Mouse (Mus musculus): ENCODE results near the gene Ewsr1.

Ewsr1 gene

DNA sequence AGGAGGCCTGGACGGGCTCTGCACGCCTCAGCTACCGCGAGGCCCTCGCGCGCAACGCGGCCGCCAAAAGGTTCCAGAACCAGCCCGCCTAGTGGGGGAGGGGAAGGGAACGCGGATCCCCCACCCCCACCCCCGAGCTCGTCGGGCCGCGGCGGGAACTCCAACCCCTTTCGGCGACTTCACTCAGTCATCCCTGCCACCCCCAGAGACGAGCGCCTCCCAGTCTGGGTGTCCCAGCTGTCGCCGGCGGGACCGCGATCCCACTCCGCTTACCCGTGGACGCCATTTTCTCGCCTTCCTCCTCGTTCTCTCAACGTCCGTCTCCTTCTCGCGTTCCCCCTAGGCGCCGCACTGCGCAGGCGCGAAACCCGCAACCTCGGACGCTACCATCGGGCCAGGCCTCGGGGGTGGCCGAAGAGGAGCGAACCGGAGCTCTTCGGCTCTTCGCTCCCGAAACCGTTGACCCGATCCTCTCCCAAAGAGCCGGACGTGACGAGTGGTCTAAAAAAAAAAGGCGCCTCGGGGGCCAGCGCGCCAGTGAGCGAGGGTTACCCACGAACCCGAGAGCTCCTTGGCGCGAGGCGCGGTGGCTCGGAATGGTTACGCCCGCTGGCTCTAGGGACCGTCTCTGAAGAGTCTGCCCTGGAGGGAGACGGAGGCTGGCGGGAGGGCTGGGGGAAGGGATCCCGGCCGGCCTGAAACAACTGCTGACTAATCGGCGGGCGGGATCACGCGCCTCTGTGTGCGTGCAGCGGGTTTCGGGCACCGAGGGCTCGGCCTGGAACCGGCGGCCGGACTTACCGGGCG, at the start of gene Ewsr1, which contains the start of gene Rhbdd3:
Gene Ewsr1, minus strand, starts transcription at position 531 of the 807 bp plus-strand sequence.
Gene Rhbdd3, plus strand, starts transcription at position 191 of the 807 bp plus-strand sequence.
- CTCF ChIA-PET = interaction anchor here (0.6 to 2.7 kb wide), 13 partner anchors 10 to 199 kb away, joined by 3 to 29 read pairs (median 6); partner anchors contain the start of gene Gas2l1 (in 2 of the 4)

DNA sequence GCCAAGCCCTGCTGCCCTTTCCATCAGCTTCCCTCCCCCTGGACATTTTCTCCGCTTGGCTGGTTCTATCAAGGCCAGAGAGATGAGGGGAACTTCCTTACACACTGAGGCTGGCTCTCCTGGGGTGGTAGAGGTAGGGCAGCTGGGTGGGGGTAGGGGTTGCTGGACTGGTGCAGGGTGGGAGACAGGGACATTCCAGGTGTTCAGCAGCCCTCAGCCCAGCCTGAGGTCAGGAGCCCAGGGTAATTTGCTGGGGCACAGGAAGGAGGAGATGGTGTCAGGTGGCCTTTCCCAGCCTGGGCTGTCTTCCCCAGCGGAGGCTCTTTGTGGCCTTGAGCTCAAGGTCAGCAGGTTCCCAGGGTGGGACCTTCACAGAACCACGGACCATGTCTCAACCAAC, 46.5 kb upstream of the Ewsr1 start:
- CTCF ChIA-PET = interaction anchor here in 1 of 4 experiments (2.0 to 3.3 kb wide), 3 partner anchors 15 to 36 kb away, joined by 5 to 12 read pairs (median 12); no protein-coding TSS in a partner anchor

More for the DNA sequence above, at the start of gene Ewsr1, which contains the start of gene Rhbdd3:
- POLR2A ChIA-PET = interaction anchor here (0.6 to 11.9 kb wide), 165 partner anchors 7 to 1447 kb away, joined by 3 to 444 read pairs (median 4); partner anchors contain the start of genes Emid1 (in 3 of the 4), Gas2l1 (in 3 of the 4), Kremen1 (in 3 of the 4) and Rasl10a (in 3 of the 4)

DNA sequence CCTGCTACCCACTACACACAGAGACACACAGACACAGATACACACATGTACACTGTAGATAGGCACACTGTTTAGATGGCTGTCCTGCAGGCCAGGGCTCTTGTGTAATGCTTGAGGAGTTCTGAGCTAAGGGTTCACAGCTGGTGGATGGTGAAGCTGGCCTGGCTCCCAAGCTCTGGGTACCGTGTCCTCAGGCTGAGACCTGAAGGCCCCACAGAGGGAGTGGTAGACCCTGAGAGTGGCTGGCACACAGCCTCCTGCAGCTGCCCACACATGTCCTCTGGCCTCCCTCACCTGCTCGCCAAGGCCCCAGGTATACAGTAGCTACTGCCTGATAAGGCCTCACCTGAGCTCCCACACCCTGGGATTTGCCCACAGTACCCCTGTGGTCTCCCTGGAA, 42.9 kb upstream of the Ewsr1 start:
- ChIA-PET CTCF (interaction anchor here (0.7 to 4.4 kb wide), 8 partner anchors 18 to 39 kb away, joined by 3 to 18 read pairs (median 4); no protein-coding TSS in a partner anchor), POLR2A (interaction anchor here in 3 of 4 experiments (0.5 to 3.5 kb wide), 14 partner anchors 9 to 1542 kb away, joined by 3 to 15 read pairs (median 4); partner anchors contain the start of genes Emid1 (in 3 of the 3), Ewsr1 (in 1 of the 3) and Rhbdd3 (in 1 of the 3))

More for the DNA sequence above, 46.5 kb upstream of the Ewsr1 start:
- POLR2A ChIA-PET = interaction anchor here in 2 of 4 experiments (0.6 to 2.7 kb wide), 8 partner anchors 10 to 155 kb away, joined by 3 to 12 read pairs (median 4); partner anchors contain the start of genes Ewsr1 (in 1 of the 2) and Rhbdd3 (in 1 of the 2)

DNA sequence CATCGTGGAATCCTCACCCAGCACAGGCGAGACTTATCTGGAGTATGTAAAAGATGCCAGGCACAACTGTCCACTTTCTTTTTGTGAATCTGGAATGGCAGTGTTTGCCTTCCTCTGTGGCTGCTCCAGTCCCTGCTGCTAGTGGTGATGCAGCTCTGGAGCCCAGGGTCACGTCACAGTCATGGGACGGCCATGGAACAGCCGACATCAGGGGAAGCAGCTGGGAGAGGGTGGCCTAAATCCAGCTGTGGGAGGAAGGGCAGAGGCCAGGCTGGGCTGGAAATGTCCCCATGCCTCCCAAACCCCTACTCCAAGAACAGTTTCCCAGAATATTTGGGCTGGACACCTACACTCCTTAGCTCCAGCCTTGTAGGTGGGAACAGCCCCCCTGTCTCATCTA, 42.2 kb upstream of the Ewsr1 start:
- CTCF ChIA-PET = interaction anchor here in 3 of 4 experiments (0.7 to 4.4 kb wide), 5 partner anchors 20 to 40 kb away, joined by 4 to 18 read pairs (median 5); no protein-coding TSS in a partner anchor
- POLR2A ChIA-PET = interaction anchor here in 3 of 4 experiments (0.6 to 3.5 kb wide), 12 partner anchors 10 to 117 kb away, joined by 3 to 15 read pairs (median 4); partner anchors contain the start of genes Emid1 (in 2 of the 3), Ewsr1 (in 1 of the 3) and Rhbdd3 (in 1 of the 3)

DNA sequence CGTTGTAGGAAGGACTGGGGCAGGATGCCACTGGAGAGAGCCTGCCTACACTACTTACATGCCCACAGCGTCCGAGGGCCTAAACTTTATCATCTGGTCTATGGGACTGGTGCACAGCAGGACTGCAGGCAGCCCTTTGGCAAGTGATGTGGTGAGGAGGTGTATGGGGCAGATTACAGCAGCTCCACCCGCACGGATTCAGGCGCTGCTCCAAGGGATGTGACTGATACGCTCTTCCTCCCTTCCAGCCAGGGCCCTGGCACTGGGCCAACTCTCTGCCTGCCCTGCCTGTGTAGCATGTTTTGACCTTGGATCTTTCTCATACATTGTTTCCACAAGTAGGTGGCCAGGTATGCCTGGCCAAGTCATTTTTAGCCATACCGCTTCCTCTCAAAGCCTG, 41.6 kb upstream of the Ewsr1 start:
- CTCF ChIA-PET = interaction anchor here in 3 of 4 experiments (0.6 to 1.2 kb wide), 5 partner anchors 20 to 142 kb away, joined by 3 to 4 read pairs (median 3); no protein-coding TSS in a partner anchor
- POLR2A ChIA-PET = interaction anchor here (0.6 to 3.5 kb wide), 13 partner anchors 9 to 116 kb away, joined by 3 to 15 read pairs (median 5); partner anchors contain the start of genes Emid1 (in 2 of the 4), Ewsr1 (in 1 of the 4) and Rhbdd3 (in 1 of the 4)

DNA sequence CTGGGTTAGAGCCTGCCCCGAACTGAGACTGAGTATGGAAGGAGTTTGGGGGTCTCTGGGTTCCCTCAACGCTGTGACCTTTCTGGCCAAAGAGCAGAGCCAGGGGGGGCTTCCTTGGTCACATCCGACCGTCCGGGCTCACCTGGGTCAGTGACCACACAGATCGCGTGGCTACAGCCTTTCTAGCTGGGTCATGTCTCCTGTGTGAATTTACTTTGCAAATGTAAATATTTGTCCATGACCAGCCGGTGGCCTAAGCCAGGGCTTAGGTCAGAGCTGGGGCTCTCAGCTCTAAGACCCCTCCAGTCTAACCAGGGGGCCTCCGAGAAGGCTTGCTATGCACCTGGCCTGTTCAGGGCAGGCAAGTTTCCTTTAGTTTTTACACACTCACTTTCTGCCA, 40.3 kb upstream of the Ewsr1 start:
- POLR2A ChIA-PET = interaction anchor here (0.5 to 3.5 kb wide), 10 partner anchors 9 to 568 kb away, joined by 3 to 15 read pairs (median 5); partner anchors contain the start of genes Emid1 (in 2 of the 4), Ewsr1 (in 1 of the 4) and Rhbdd3 (in 1 of the 4)

DNA sequence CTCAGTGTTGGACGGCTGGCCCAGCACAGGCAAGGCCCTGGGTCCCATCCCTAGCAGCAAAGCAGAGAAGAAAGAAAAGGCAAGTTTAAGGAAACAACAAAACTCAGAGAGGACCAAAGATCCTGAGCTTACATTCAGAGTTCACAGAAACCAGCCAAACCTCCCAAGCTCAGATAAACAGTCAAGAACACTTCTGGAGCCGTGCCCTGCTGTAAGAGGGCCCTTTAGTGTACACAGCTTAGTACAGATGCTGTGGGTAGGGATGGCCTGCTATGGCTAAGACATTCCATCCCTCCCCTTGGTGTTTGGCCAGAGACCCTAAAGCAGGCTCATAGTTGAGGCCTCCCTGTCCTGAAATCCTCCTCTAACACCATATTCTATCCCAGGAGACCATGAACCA, 39.6 kb upstream of the Ewsr1 start:
- CTCF ChIA-PET = interaction anchor here in 2 of 4 experiments (0.9 to 1.1 kb wide), 3 partner anchors 24 to 43 kb away, joined by 3 to 4 read pairs (median 3); no protein-coding TSS in a partner anchor
- POLR2A ChIA-PET = interaction anchor here in 2 of 4 experiments (0.7 to 2.0 kb wide), 2 partner anchors 13 to 290 kb away, joined by 3 to 5 read pairs; partner anchors contain the start of gene Emid1 (in 1 of the 2)

More for the DNA sequence above, 40.3 kb upstream of the Ewsr1 start:
- CTCF ChIA-PET = interaction anchor here in 3 of 4 experiments (0.6 to 1.2 kb wide), 5 partner anchors 13 to 98 kb away, joined by 3 to 4 read pairs (median 3); partner anchors contain the start of gene Emid1 (in 1 of the 3)

DNA sequence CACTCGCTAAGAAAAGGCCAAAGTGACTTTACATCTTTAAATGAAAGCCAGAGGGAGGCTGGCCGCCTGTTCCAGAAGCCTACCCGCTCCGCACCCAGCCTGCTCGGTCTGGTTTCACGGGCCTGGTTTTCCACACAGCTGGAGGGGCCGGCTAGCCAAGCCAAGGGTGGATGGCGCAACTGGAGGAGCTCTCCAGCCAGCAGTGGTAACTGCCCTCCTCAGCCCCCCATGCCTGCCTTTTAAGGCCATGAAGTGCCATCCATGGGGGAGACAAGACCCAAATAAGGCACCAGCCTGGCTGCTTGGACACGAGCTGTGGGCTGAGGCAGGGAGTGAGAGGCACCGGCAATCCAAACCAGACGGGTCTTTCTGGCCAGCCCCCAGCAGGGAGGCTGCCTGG, 36.8 kb upstream of the Ewsr1 start:
- POLR2A ChIA-PET = interaction anchor here (0.6 to 2.2 kb wide), 8 partner anchors 10 to 591 kb away, joined by 3 to 10 read pairs (median 4); partner anchors contain the start of genes Ewsr1 (in 2 of the 4) and Rhbdd3 (in 2 of the 4)
- CTCF ChIA-PET = interaction anchor here (0.7 to 3.4 kb wide), 6 partner anchors 21 to 46 kb away, joined by 3 to 13 read pairs (median 3); no protein-coding TSS in a partner anchor

DNA sequence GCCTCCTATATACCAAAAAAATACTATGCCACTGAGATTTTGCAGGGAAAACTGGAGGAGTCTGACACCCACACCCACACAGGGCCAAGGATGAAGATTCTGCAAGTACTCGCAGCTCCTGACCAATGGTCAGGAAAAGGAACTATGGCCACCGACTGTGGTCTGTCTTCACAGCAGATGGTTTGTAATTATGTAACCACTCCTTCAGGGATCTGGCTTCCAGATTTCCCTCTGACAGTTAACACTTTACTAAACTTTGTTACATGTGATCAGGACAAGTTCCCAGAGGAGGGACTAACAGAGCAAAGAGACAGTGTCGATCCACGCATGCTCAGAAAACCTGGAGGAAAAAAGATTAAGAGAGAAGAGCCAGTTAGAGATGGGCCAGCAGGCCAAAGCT, 33.7 kb upstream of the Ewsr1 start:
- ChIA-PET CTCF (interaction anchor here in 3 of 4 experiments (0.7 to 5.0 kb wide), 3 partner anchors 17 to 18 kb away, joined by 3 to 41 read pairs (median 3); no protein-coding TSS in a partner anchor), POLR2A (interaction anchor here in 2 of 4 experiments (0.7 to 3.4 kb wide), 4 partner anchors 18 to 34 kb away, joined by 3 to 44 read pairs (median 9); partner anchors contain the start of genes Ewsr1 (in 2 of the 2) and Rhbdd3 (in 2 of the 2))

DNA sequence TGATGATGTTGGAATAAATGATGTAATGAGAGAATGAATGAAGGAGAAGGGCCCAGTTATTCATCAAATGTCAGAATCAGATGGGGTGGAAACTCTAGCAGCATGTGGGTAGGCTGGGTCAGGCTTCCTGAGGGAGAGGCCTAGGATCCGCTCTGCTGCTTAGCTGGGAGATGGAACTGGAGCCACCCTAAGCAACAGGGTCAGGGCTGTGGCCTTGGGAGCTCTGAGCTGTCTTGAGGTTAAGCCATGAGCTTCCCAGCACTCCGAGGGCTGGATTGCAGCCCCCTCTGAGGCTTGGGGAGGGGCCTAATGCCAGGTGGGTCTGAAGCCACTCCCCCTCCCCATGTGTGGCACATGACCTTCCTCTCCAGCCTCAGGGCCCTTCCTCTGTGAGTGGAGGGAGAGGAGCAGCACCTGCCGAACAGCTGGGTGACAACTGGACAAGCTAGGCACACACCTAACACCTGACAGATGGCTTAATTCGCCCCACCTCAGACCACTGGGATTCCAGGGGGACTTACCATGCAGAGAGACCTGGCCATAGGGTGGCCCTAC, 31.1 kb upstream of the Ewsr1 start:
- CTCF ChIA-PET = interaction anchor here (1.7 to 5.0 kb wide), 8 partner anchors 9 to 51 kb away, joined by 6 to 41 read pairs (median 10); no protein-coding TSS in a partner anchor
- POLR2A ChIA-PET = interaction anchor here (0.5 to 3.4 kb wide), 33 partner anchors 9 to 632 kb away, joined by 3 to 44 read pairs (median 3); partner anchors contain the start of genes Ewsr1 (in 4 of the 4), Rhbdd3 (in 4 of the 4), Urgcp (in 2 of the 4) and Ap1b1 (in 1 of the 4)

DNA sequence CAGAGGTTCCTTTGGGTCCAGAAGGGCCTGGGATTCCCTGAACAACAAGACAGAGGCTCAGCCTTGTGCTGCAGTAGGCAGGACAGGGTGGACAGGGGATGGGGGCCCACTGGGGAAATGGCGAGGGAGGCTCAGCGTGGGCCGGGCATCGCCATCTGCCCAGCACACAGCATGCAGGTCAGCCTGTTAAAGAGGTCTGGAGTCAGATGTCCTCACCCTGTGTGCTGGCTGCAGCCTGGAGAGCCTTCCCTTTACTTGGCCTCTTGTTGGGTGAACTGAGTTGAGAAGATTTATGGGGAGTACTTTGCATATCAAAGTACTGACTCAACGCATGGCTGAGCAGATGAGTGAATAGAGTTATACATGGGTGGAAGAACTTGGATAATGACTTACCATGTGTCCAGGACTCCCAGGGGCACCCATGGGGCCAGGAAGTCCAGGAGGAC, 30.0 kb upstream of the Ewsr1 start:
- POLR2A ChIA-PET = interaction anchor here in 2 of 4 experiments (1.5 to 3.4 kb wide), 4 partner anchors 11 to 30 kb away, joined by 5 to 44 read pairs (median 18); partner anchors contain the start of genes Ewsr1 (in 2 of the 2) and Rhbdd3 (in 2 of the 2)
- CTCF ChIA-PET = interaction anchor here in 1 of 4 experiments (2.3 to 5.0 kb wide), 3 partner anchors 14 to 32 kb away, joined by 7 to 41 read pairs (median 10); no protein-coding TSS in a partner anchor

DNA sequence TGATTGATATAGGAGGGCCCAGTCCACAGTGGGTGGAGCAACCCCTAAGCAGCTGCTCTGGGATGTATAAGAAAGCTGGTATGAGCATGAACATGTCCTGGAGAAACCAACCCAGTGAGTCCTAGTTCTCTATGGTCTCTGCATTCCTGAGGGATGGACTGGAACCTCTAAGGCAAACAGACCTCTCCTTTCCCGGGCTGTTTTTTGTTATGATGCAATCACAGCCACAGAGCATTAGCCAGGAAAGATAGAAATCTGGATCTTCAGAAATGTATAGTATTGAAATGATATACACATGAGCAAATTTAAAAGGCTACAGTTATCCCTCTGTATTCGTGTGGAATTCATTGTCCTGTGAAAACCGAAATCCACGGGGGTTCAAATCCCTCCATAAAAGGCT, 26.6 kb upstream of the Ewsr1 start:
- CTCF ChIA-PET = interaction anchor here in 3 of 4 experiments (0.6 to 2.7 kb wide), 3 partner anchors 10 to 210 kb away, joined by 4 to 11 read pairs (median 9); no protein-coding TSS in a partner anchor
- POLR2A ChIA-PET = interaction anchor here in 2 of 4 experiments (0.9 to 1.4 kb wide), 4 partner anchors 8 to 18 kb away, joined by 3 to 5 read pairs (median 3); no protein-coding TSS in a partner anchor

DNA sequence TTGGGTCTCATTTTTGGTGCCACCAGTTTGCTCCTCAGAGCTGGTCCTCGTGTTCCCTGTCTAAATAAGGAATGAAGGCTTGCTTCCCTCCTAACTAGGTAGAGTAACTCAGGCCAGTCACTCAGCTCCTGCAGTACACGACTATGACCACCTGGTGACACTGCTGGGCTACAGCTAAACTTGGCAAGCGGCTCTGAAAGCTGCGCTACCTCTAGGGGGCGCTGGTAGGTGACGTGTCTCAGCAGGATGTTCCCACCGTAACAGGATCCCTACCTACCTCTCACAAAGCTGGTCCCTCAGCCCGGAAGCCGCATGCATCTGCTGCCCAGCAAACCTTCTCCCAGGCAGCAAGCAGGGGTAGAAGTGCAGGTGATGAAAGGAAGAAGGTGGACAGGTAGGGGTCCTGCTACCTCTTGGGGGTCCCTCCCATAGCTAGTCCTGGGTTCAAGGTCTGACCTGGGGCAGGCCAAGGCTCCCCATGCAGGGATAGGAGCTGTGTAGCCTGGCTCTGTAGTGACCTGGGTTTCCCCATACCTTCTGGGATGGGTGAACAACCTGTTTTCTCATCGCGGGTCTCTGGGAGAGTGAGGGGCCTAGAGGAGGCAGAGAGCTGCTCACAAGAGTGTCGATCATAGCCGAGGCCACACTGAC, 16.0 kb upstream of the Ewsr1 start:
- CTCF ChIA-PET = interaction anchor here (0.5 to 2.4 kb wide), 148 partner anchors 9 to 819 kb away, joined by 3 to 41 read pairs (median 4); partner anchors contain the start of genes Ewsr1 (in 3 of the 4), Rhbdd3 (in 3 of the 4), Emid1 (in 2 of the 4) and Kremen1 (in 1 of the 4)
- POLR2A ChIA-PET = interaction anchor here (0.5 to 7.8 kb wide), 32 partner anchors 10 to 771 kb away, joined by 3 to 118 read pairs (median 4); partner anchors contain the start of genes Ewsr1 (in 3 of the 4), Rhbdd3 (in 3 of the 4), Emid1 (in 1 of the 4) and Xbp1 (in 1 of the 4)

DNA sequence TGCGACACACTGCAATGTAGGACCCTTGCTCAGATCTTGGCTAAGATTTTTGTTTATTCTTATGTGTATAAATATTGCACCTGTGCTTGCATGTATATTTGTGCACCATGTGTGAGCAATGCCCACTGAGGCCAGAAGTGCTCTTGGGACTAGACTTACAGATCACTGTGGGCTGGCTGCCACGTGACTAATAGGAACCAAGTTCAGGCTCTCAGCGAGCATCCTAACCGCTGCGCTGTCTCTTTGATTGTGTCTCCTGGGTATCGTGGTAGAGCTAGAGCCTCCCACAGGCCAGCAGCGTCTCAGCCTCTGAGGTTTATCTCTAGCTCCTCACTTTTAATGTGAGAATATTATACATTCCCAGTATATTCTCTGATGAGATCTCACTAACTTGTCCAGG, 14.6 kb upstream of the Ewsr1 start:
- ChIA-PET POLR2A (interaction anchor here in 2 of 4 experiments (0.6 to 7.8 kb wide), 4 partner anchors 14 to 136 kb away, joined by 3 to 118 read pairs (median 24); partner anchors contain the start of genes Ewsr1 (in 2 of the 2) and Rhbdd3 (in 2 of the 2)), CTCF (interaction anchor here in 2 of 4 experiments (1.1 to 2.4 kb wide), 3 partner anchors 8 to 160 kb away, joined by 11 to 38 read pairs (median 20); no protein-coding TSS in a partner anchor)

DNA sequence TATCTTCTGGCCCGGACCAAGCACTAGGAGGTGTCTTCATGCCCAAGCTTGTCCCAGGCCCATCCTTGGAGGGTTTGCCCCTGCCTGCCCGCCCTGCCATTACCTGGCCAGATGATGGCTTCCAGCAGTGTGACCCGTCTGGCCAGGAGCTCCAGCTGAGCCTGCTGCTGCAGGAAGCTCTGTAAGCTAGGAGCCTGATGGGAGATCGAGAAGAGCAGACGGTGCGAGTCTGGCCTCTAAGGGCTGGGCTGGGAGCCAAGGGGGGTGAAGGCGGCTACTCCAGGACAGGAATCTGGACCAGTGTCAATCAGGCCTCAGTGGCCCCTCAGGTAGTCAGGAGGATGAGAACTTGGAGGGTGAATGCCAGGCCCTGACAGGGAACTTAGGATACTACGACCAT, 10.4 kb upstream of the Ewsr1 start:
- ChIA-PET CTCF (interaction anchor here in 3 of 4 experiments (0.6 to 1.2 kb wide), 6 partner anchors 10 to 575 kb away, joined by 3 read pairs; partner anchors contain the start of genes Ewsr1 (in 1 of the 3) and Rhbdd3 (in 1 of the 3)), POLR2A (interaction anchor here (1.1 to 7.8 kb wide), 6 partner anchors 9 to 108 kb away, joined by 3 to 118 read pairs (median 4); partner anchors contain the start of genes Ewsr1 (in 3 of the 4) and Rhbdd3 (in 3 of the 4))

Measured in embryonic stem cell, embryonic (primary cell).